Mouse (Mus musculus): ENCODE measurements at regions not wholly inside any gene's neighbourhood (a gene's known extent, or its start where the extent isn't known, plus 50 kb on each side); places are given as distances from the start of the nearest gene placed in this dataset.

DNA sequence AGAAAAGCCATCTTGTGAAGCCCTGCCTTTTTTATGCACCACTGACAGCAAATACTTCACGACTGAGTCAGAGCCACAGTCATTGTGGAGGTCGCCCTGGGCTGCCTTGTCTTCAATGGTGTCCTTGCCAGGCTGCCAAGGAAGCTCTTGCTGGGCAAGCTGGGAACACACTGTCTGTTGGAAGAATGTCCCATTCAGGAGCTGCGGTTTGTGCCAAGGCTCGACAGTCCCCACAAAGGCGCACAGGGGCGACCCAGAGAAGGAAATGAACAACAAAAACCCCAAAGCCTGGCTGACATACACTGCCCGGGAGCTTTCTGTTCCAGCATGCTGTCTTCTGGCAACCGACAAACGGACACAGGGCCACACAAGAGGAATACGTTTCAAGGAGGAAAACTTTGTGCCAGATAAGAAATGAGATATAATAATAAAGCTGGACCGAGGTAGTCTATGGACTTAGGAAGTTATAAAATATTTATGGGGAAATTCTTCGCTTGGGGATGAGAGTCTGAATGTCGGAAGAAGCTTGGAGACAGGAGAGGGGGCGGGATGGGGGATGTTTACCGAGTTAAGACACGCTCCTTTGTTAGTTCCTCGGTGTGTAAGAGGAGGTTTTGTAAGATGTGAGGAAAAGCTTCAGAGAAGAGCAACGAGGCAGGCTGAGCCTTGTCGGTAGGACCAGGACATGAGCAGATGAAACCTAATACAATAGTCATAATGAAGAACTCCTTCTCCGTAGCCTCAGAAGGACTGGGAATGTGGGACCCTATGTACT is 261.5 kb downstream of the Fzd1 start:
- no peak for TF ChIP-seq EP300 (IDR thresholded peaks at IDR 0.05; ENCODE audit: insufficient read depth, low read depth, low read length)
- TF ChIP-seq POLR2A (IDR thresholded peaks at IDR 0.05; ENCODE audit: insufficient read depth, low read depth, low read length), result no peak
- no peak for TF ChIP-seq CTCF (IDR thresholded peaks at IDR 0.05)
